Mouse (Mus musculus) 3134 (cell line): ENCODE measurements around the gene Slc24a1.
A peak's percentile ranks its signal among the peaks of the same experiment; 100 is the strongest.
"Not testable (repeated sequence)": the region's sequence is repeated elsewhere in the genome, so short reads cannot be mapped to it uniquely, and the experiment has no call there.

Experiments
- DNase-seq: peaks from one replicate; pipeline ENCODE4 v3.0.0-alpha.2; 2011; ENCODE audit warnings: low spot score; ENCODE audit not compliant: insufficient read length; ENCODE audit errors: extremely low read depth

Slc24a1 gene

GRCm38 (mm10) chr9:64951161-64951657 lies at the start of gene Slc24a1:
Slc24a1 (minus strand) TSS chr9:64951607.
- no peak for DNase-seq

DNA sequence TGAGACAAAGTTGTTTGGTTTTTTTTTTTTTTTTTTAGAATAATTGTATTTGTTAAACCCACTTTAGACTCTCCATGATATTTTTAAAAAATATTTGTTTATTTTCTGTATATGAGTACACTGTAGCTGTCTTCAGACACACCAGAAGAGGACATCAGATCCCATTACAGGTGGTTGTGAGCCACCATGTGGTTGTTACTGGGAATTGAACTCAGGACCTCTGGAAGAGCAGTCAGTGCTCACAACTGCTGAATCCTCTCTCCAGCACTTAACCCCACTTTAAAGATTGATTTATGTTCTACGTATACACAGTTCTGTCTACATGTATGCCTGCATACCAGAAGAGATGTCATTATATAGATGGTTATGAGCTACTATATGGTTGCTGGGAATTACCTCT lies 44.1 kb upstream of the Slc24a1 start:
- DNase-seq = not testable (repeated sequence)

DNA sequence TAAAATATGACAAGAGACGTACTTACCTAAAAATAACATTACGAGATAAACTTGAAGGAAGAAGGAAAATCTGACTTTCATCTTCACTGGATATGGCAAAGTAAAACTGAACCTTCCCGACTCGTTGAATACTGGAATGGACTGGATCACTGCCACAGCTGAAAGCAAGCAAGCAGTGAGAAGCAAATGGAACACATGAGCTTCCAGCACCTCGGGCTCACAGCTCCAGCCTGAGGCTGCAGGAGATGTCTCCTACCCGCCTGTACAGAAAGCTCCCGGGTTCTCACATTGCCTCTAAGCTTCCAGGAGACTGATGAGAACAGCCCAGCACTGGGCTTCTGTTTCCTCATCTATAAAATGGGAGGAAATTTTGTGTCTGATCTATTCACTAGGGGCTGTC lies 38.9 kb upstream of the Slc24a1 start:
- no peak for DNase-seq

DNA sequence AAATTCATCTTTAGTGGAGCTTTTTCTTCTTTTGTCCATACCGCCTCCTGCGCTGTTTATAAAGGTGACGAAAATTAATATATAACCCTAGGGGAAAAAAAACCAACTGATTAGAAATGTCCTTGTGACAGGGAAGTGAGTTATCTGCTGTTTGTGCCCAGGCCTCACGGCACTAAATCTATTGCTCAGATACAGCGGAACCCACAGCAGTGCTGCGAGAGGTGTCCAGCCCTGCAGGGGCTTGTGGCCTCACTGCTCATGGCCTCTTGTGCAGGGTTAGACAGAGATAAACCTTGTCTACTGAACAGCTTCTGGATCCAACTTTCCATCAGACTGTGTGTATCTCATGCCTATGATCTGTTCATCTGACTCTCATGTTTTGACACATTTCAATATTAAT lies 37.0 kb upstream of the Slc24a1 start:
- no peak for DNase-seq

DNA sequence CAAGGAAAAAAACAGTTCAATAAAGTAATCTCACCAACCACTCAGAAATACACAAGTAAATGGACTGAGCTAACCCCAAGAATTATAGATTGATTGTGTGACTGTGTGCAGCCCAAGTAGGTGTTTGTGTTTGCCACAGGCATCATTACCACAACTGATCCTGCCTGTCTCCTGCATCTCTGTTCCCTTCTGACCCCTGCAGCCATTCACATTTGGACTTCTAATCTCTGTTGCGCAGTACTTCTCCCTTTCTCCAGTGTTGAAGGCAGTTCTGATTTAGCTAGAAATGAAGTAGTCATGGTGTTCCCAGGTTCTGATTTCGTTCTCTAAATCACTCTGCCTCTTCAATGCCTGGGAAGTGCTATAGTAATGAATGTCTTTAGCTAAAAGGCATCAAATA lies 36.2 kb upstream of the Slc24a1 start:
- no peak for DNase-seq

- DNase-seq = no peak
Observed at GRCm38 (mm10) chr9:64985807-64986206, 34.4 kb upstream of the Slc24a1 start.

DNA sequence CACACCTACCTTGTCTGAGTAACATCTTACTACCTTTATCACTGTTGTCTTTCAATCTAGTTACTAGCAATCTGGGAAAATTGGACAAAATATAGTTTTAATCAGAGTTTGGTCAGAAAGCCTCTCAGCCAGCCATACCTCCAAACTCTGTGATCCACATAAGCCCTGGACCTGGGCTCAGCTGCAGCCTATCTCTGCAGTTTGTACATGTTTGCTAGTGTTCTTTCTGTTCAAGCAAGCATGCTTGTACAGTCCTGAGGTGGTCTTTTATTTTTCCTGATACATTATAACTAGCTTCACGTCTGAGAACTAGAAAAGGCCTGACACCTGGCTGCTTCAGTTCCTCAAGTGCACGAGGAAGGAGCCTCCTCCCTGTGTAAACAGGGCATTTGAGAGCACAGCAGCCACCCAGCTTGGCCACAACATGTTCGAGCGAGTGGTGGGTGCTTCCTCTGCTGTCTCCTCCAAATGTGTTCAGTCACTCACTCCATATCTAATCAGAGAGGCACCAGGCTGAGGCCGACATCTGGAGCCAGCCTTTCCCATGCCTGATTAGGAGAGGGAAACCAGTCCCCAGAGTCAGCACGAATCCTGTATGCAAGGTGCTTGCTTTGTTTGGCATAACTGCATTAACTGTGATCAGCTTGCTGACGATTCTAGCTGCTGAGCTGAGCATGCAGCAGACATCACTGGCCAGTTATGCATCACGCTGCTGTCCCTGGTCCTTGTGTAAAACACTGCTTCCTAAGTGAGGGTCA lies 33.8 kb upstream of the Slc24a1 start:
- no peak for DNase-seq

- DNase-seq = no peak
Observed at GRCm38 (mm10) chr9:64981904-64982303, 30.5 kb upstream of the Slc24a1 start.

DNA sequence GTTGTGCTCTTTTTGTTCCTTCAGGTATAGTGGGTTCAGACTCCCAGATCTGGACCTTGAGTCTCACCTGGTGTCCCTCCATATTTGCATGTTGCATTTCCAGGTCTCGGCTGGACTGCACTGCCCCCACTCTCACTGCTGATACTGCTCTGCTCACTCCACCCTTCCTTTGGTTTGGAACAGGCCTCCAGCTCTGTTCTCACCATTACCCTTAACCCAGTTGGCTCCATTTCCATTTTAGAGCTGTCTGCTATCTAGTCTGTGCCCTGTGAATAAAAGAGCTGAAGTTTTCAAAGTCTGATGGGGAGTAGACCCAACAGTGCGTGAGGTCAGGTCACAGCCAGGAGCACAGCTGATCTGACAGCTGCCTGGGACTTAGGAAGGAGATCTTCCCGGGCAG lies 29.1 kb upstream of the Slc24a1 start:
- DNase-seq = no peak

- no peak for DNase-seq
Observed at GRCm38 (mm10) chr9:64960978-64961320, 9.5 kb upstream of the Slc24a1 start.

- peak; percentile 96 for DNase-seq
Observed at GRCm38 (mm10) chr9:64960117-64960977, 8.9 kb upstream of the Slc24a1 start, which contains the start of gene Ints14. Ints14 (plus strand) TSS chr9:64960905.

DNA sequence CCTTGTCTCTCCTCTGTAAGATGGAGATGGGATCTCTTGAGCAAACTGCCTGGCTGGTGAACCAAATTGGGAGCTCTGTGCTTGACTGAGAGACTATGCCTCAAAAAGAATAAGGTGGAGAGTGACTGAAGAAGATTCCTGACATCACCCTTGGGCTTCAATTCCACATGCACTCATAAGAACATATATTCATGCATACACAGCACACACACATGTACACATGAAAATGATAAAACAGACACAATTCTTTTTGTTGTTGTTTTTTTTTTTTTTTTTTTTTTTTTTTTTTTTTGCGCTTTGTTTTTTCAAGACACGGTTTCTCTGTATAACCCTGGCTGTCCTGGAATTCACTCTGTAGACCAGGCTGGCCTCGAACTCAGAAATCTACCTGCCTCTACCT lies 5.9 kb upstream of the Slc24a1 start:
- DNase-seq = no peak

- DNase-seq = peak; percentile 53
Observed at GRCm38 (mm10) chr9:64956337-64956736, 4.9 kb upstream of the Slc24a1 start.

DNA sequence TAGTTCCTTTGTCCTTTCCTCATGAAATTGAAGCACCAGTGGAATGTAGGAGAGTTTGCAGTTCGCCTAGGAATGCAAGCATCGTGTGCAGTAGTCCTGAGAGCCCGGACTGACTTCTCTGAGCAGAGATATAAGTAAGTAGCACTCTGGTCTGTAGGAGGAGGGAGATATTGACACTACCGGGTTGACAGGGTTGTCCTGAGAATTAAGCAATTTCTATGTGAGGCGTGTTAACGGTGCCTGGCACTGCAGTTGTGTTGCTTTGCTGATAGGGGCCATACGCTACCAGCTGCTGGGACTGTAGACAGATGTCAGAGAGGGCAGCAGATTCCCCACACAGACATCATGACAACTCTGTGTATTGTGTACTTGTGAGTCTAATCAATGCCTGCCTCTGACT lies 1.8 kb upstream of the Slc24a1 start:
- DNase-seq = no peak

- DNase-seq = no peak
Observed at GRCm38 (mm10) chr9:64952055-64952454, 648 bp upstream of the Slc24a1 start.

GRCm38 (mm10) chr9:64947483-64948095 lies 3.8 kb downstream of the Slc24a1 start:
- no peak for DNase-seq

DNA sequence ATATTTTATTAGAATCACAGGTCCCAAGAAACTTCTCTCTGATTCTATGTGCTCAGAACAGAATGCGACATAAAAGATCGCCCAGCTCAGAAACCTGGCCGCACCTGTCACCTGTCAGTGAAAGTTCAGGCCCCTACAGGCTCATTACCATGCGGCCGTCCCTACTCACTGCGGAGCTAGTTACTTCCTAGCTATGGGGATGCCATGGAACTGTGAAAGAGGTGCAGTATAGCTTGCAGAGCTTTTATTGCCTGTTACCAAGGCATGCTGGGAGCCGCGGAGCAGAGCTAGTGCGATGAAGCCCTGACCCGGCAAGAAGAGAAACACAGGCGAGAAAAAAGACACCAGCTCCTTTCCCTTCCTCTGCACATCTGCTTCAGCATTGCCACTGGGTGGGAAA lies 7.4 kb downstream of the Slc24a1 start:
- no peak for DNase-seq

- DNase-seq = no peak
Observed at GRCm38 (mm10) chr9:64941650-64942049, 9.8 kb downstream of the Slc24a1 start.

DNA sequence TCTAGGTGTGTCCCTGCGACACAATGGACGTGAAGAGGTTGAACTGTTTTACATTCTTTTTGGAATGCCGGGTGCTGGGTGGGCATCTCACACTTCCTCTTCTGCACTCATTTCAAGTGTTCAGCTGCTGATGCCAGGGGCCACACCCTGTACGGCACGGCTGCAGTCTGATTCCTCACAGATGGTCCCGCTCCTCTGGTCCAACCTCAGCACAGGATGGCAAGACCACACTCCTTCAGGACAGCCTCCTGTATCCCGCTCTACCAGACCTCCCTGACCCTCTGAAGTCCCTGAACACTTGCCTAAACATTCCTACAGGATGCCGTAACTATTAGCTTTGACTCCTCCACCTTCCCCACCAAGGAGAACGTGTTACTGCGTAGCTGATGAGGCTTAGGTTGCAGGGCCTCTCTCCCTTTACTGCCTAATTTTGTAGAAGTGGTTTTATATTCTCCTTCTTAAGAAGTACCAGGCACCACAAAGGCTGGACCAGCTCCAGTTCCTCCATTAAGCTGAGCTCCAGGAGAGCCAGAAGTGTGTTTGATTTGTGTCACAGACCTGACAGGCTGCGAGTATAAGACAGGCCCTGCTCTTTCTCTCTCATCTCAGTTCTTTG lies 10.6 kb downstream of the Slc24a1 start:
- DNase-seq = no peak

- no peak for DNase-seq
Observed at GRCm38 (mm10) chr9:64939790-64940189, 11.6 kb downstream of the Slc24a1 start.

GRCm38 (mm10) chr9:64939281-64939680 lies 12.1 kb downstream of the Slc24a1 start:
- DNase-seq = no peak
